Mouse (Mus musculus): Measurements from ENCODE around the gene Ssr1.

Ssr1 gene

DNA sequence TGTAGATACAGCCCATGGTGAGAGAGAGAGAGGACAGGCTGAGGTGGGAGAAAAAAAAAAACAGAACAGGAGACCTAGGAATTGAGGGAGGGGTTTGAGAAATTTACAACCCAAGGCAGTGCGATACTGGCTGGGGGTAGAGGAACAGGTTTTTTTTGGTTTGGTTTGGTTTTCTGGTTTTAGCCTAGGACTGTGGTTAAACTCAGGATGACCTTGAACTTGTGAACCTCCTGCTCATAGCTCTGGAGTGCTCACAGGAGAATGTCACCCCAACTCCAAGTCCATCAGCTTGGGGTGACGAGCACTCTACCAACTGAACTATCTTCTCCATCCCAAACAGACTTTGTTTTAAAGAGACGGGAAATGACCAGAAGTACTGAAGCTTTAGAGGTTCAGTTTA is 50.6 kb downstream of the Ssr1 start:
- DNase-seq, result no peak

DNA sequence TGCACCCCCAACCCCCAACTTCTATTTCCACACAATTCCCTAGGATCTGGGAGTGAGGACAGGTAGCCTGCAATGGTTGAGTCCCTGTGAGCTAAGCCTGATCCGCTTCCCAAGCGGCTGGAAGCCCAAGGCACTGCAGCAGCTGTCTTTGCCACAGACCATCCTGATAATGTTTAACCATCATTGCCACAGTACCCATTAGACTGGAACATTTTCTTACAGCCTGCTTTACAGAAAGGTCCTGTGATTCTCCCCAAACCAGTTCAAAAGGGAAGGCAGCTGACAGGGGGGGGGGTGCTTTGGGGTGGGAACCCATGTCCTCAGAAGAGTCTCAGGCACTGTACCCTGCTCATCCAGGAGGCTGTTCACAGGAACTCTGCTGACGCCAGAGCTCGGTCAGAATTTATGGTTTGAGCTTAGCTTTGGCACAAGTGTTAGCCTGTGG is 51.1 kb downstream of the Ssr1 start:
- DNase-seq, result no peak

DNA sequence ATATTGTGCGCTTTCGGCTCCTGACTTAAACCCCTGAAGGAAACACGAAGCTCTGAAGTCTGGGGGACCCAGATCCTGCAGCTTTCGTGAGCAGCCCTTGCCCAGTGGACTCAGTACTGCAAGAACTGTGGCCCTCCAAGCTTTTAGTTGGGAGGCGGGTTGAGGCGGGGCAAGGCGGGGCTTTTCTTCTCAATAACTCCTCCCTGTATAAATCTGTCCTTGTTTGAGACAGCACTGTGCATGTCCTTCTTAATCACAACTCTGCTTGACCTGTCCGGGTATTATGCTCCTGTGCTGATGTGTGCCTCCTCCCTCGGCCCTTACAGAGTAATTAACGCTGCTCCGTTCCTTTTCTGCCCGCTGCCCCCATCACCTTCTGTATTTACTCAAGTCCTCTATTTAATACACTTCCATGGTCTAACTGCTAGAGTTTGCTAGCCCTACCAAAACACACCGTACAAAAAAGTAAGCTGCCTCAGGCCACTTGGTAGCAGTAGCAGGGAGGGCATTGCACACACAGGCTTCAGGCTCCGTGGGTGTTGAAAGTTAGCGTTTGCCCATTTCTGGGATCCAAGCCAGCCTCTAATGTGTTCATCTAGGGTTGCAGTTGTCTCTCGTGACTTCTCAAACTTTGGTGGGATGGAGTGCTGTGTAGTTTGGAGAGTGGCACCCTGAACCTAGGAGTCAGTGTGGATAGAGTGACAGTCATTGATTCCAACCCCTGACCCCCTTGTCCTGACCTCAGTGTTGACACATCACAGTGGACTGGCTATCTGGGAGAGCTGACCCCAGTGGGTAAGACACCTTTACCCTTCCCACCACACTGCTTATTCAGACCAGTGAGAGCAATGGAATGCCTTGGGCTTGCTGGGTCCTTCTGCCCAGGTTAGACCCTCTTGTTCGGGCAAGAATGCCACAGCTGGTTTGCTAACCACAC is 51.8 kb downstream of the Ssr1 start:
- no peak for DNase-seq

DNA sequence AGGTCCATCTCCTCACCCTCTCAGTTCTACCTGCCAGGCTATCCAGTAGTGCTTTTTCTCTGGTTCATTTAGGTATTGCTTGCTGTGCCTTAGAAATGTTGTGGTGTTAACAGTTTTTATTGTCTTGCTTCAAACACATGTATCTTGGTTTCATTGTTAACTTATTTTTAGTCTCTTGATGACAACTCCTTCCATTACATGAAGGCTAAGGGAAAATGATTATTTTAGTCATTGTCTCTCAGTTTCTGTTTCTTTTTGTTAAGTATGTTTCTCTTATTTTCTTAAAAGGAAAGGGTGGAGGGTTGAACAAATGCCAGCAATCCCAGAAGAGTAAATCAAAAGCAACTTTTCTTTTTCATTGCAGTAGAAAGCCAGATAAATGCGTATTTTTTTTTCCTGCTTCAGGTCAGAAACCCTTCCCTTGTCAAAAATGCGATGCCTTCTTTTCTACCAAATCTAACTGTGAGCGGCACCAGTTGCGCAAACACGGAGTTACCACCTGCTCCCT is 52.8 kb downstream of the Ssr1 start:
- no peak for DNase-seq

DNA sequence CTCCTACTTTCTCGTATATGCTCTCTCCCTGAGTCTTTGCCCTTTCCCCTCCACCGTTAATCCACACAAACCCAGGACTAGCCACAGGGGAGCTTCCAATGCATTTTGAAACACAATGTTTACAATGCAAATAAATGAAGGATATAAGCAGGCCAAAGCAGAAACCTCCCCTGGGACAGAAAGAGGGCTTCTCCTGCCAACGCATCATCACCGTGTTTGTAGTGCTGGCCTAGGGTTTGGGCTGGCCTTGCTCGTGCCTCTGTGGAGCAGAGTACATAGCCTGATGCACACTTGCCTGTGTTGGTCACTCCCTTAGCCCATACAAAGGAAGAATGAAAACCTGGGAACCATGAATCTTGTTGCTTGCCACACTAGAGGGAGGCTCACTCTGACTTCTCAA is 53.4 kb downstream of the Ssr1 start:
- DNase-seq, result no peak

DNA sequence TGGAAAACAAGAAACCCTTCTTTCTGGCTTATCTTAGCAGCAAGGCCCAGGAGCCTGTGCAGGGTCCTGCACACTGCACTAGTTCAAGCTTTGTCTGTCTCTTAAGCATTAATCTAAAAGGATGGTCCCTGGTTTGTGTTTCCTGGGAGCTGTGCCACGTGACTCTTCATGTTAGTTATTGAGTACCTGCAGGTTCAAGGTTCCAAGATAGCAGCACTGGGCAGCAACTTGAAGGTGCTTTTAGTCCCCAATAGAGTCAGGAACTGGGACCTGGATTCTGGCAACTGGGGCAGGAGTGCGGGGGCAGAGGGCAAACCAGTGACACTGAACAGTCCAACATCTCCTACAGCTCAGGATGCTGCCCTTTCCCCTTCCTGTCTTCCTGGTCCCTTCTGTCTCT is 53.9 kb downstream of the Ssr1 start:
- no peak for DNase-seq

DNA sequence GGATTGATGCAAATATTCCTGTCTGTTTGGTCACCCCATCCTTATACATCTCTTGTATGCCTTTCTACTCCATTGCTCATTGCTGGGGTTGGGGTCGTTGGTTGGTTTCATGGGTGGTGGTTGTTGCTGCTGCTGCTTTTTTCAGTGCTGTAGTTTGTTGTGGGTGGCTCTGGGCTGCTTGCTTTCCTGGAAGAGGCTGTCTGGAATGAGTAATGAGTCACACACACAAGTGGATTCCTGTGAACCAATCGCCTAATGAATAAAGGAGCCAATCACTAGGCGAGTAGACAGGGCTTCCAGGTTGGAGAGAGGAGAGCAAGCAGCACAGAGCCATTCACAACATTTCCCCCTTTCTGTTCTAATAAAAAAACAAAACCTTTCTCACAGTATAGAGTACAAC is 57.7 kb downstream of the Ssr1 start:
- DNase-seq, result no peak

DNA sequence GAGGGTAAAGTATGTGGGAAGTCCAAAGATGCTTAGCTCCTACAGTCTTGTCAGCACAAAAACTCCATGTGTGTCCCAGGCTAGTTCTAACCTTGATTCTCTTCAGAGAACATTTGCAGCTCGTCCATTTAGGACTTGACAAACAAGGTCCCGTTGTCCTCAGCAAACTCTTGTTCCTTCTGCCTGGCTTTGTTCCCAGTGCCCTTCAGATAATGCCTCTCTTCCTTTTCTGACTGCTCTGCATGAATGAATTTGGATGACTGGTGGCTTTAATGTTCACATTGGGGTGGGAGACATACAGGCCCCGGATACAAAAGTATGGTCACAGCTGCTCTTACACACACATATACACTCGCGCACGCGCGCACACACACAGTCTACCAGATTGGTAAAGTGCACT is 59.1 kb downstream of the Ssr1 start:
- DNase-seq, result no peak

DNA sequence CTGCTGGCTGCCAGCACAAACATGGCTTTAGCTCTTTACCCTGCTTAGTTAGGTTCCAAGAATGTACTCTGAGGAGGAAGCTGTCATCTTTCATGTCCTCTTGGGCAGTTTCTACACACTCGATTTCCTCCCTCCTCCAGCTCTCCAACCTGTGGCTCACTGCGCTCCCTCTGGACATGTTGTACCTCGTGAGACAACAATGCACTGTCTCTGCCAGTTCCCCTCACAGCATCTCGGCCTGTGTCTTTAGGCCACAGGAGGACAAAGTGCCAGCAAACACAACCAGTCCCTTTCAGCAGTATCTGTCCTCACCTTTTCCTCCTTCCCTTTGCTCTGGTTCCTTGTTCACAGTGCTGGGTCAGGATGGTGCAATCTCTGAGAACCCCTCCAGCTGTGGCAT is 59.9 kb downstream of the Ssr1 start:
- DNase-seq, result no peak

DNA sequence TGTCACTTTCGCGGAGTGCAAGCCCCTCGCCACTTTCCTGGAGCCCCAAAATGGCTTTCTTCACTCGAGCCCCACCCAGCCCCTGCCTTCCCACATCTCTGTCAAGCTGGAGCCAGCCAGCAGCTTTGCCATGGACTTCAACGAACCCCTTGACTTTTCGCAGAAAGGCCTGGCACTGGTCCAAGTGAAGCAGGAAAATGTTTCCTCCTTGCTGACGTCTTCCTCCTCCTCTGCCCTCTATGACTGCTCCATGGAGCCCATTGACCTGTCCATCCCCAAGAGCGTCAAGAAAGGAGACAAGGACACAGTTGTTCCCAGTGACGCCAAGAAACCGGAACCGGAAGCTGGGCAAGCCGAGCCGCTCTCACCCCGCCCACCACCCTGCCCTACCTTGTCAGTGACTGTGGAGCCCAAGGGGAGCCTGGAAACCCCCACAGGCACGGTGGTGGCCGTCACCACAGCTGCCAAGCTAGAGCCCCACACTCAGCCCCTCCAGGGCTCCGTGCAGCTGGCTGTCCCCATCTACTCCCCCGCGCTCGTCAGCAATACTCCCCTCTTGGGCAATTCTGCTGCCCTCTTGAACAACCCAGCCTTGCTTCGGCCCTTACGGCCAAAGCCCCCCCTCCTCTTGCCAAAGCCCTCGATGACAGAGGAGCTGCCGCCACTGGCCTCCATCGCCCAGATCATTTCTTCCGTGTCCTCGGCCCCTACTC is 62.7 kb downstream of the Ssr1 start:
- DNase-seq, result no peak

DNA sequence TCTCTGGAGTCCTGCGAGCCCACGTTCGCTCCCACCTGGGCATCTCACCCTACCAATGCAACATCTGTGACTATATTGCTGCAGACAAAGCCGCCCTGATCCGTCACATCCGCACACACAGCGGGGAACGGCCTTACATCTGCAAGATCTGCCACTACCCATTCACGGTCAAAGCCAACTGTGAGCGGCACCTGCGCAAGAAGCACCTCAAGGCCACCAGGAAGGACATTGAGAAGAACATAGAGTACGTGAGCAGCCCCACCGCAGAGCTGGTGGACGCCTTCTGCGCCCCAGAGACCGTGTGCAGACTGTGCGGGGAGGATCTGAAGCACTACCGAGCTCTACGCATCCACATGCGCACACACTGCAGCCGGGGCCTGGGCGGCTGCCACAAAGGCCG is 63.4 kb downstream of the Ssr1 start:
- DNase-seq, result no peak

DNA sequence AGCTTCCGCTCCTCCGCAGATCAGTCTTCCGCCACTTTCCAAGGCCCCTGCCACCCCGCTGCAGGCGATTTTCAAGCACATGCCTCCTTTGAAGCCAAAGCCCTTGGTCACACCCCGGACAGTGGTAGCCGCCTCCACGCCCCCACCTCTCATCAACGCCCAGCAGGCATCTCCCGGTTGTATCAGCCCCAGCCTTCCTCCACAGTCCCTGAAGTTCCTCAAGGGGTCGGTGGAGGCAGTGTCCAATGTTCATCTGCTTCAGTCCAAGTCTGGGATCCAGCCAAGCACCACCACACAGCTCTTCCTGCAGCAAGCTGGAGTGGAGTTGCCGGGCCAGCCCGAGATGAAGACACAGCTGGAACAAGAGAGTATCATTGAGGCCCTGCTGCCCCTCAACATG is 63.9 kb downstream of the Ssr1 start:
- no peak for DNase-seq

DNA sequence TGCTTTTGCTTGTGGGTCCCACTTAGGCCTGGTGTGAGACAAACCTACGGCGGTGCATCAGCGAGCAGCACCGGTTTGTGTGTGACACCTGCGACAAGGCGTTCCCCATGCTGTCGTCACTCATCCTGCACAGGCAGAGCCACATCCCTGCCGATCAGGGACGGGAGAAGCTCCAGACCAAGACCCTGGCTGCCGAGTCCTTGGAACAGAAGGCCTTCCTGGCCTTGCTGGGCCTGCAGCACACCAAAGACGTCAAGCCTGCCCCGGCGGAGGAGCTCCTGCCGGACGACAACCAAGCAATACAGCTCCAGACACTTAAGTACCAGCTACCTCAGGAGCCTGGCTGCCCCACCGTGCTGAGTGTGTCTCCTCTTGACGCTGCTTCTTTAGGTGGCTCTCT is 64.5 kb downstream of the Ssr1 start:
- no peak for DNase-seq

DNA sequence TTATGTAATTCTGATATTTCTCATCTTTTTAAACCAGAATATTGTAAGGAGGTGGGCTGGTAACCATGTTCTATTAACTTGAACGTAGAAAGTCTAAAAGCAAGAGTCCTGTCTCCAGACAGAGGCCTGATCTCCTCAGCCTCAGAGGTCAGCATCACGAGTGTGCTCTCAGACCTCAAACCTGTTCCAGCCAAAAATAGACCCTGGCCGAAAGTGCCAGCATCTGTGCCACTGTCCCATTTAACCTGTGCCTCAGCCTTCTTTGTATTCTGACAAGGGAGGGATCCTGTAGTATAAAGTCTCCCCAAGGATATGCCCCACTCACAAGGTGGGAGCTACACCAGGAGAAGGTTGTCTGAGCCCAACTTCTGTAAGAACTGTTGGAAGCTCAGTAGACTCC is 67.6 kb downstream of the Ssr1 start:
- no peak for DNase-seq

DNA sequence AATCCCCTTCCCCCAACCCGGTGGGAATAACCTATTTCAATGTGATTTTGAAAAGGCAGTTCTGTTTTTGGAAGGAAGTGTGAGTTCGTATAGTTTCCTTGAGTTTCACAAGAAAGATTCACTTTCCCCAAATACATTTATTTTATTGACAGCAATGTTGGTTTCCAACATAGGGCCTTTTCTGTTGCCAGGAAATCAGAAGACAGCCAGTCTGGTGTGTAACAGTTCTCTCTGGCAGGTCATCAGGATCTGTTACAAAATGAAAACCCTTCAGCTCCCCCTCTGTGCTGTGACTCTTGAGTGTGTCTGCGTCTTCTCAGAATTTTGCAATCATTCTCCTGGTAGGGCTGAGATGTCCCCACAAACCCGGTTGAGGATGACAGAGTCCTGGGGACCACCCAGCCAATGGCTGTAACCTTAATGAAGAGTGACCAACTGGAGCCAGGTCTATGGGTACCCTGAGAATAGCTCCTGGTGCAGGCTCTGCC is 69.5 kb downstream of the Ssr1 start:
- no peak for DNase-seq

DNA sequence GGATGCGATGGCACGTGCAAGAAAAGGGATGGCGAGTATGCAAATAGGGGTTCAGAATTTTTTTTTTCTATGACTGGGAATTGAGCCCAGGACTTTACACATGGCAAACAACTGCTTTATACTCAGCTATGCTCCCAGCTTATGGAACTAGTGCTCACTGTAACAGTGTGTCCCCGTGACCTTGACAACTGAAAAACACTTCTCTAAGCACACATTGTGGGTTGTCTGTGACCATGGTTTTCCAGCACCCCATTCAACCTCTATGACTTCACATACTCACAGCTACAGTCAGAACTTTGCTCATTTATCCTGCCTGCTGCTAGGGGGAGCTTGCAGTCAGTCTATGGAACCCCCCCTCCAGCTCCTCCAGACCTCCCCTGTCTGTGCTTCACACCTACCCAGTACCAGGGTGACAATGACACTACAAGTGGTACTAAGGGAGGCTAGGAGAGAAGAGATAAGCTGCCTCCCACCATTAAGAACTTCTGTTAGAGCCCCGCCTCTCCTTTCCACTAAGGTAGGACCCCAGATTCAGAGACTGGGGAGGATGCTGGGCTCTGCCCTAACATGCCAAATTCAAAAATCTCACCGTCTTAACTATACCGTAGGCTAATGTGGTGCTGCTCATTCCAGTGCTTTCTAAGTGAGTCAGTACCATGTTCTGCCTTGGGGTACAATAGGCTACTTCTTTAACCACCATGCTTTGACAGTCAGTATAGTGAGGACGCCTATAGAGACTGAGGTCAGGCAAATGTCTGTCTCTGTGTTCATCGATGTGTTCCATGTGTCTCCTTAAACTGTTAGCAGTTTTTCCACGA is 70.2 kb downstream of the Ssr1 start:
- DNase-seq, result no peak

DNA sequence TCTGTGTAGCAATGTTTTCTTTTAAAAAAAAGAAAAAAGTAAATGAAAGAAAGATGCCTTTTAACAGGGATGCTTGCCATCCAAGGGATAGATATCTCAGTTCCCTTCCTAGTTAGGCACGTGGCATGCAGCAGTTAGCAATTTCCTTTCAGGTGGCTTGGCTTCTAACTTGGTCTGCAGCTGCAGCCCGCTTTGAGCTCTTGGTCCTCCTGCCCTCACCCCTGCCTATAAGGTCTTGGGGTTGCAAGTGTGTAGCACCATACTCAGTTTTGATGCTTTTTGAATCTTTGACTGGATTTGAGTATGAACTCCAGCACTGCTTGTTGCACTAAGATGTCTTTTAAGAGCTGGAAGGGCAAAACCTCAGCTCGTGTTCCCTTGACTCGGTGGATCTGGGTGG is 70.9 kb downstream of the Ssr1 start:
- DNase-seq, result no peak

DNA sequence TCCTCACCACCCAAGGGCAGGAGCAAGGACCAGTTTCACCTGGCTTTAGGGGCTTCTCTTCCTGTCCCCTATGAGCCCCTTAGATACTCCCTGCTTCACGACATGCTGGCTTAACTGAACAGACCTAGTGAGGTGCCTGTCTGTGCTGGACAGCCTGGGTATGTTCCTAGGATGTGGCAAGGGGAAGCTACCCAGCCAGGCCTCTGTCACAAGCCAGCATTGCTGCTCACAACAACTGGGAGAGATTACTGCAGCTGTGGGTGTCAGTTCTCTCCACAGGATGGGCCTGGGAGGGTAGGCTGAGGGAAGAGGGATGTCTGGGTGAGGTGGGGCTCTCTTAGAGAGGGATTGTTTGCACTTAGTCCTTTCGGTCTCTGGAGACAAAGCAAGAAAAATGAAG is 73.3 kb downstream of the Ssr1 start:
- no peak for DNase-seq

DNA sequence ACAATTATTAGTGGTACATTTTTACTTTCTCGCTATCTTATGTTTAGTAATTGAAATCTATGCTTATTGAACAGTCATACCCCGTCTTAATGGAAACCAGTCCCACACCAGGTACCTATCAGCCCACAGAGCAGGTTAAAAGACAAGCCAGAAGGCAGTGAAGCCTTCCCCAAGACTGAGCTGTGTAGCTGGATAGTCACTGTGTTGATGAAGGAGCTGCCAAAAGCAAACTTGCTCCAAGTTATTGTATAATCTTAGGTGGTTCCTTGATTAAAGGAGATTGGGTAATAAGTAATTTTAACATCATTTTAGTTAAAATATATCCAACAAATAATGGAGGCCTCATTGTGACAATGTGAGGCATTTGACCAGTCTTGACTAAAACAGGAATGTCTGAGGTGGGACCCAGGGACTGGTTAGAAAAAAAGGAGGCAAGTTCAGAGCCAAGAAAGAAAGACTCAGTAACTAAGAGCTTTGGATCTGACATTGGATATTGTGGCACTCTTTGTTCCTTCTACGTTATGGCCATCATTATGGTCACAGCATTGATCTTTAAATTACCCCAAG is 74.2 kb downstream of the Ssr1 start:
- DNase-seq, result no peak

DNA sequence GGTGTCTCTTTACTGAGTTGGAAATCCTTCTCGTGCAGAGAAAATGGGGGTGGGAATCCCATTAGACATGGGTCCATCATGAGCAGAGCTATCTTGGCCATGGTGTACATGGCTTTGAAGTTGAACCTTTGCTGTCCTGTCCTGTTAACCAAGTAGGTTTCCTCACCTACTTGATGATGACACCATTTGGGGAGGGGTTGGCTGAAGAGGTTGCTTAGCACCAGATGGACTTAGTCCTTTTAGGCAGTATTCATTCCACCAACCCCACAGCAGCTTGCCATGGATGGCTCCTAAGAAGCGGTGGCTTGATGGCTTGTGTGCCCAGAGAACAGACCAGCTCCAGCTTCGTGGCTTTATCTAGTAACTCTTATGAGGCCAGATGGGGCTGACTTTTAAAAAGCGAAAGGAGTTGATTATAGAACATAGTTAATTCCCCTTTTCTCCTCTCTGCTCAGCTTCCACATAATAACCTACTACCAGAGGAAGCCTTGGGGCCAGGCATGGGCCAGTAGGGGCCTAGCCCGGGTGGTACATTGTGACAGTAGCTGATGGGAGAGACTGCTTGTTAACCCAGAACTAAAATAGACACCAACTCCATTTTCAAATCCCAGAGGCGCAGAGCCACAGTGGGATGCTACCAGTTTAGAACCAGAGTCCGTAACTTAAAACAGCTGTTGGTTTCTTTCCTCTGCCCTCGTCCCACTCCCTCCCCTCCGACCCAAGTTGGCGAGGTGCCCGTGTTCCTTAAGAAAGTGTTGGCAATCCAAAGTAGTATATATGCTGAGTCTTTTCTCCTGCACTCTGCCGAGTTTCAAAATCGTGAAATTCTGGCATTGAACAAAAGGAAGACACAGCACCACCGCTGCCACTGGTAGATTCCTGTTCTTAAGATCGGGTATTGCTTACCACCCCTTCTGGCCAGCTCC is 75.4 kb downstream of the Ssr1 start:
- no peak for DNase-seq

Measured in cerebellum, adult 8-10 months (tissue).